Mouse (Mus musculus): ENCODE data around the gene B4galt7.
"Not testable (repeated sequence)": the region's sequence is repeated elsewhere in the genome, so short reads cannot be mapped to it uniquely, and the experiment has no call there.

Gene B4galt7

DNA sequence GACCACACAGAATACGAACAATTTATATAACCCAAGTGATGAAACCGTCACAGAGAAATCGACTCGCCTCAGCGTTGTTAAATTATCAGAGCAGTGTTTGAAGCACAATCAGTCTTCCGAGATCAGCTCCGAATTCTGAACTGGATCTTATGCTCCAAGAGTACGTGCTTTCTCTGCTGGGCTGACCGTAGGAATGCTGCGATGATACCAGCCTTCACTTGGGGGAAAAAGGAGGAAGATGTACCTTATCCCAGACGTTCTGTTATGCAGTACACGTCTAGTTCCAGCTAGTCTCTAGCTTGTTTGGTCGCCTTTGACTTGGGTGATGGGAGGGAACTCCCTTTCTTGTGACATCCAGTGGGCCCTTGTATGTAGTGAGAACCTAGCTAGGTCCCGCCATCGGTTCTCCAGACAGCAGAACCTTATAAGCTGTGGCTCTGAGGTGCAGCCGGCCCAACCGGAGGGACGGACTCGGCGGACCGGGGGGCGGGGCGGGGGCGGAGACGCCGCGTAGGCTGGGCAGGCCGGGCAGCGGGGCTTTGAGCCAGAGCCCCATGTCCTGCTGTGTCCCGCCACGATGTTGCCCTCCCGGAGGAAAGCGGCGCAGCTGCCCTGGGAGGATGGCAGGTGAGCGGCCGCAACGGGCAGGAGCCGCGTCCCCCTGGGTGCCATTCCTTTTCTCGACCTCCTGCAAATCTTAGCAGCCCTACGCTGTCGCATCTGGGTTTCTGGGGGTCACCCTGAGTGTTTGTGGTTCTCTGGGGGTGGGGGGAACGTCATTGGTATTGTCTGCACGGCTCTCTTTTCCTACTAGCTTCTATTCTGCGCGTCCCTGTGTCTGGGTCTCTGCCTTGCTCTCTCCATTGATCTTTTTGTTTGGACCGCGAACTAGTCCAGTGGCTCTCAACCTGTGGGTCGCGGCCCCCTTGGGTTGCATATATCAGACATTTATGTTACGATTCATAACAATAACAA, at the start of gene B4galt7:
B4galt7 (plus strand) TSS at position 331 of the 975 bp plus-strand sequence.
- CTCF ChIA-PET = interaction anchor here in 3 of 4 experiments (0.9 to 2.8 kb wide), 6 partner anchors 11 to 127 kb away, joined by 3 to 15 read pairs (median 3); partner anchors contain the start of genes Ddx46 (in 1 of the 3) and Pcbd2 (in 1 of the 3)
- POLR2A ChIA-PET = interaction anchor here in 3 of 4 experiments (0.7 to 3.3 kb wide), 21 partner anchors 8 to 324 kb away, joined by 3 to 16 read pairs (median 4); partner anchors contain the start of genes Caml (in 3 of the 3), B230219D22Rik (in 2 of the 3) and Fam193b (in 1 of the 3)

DNA sequence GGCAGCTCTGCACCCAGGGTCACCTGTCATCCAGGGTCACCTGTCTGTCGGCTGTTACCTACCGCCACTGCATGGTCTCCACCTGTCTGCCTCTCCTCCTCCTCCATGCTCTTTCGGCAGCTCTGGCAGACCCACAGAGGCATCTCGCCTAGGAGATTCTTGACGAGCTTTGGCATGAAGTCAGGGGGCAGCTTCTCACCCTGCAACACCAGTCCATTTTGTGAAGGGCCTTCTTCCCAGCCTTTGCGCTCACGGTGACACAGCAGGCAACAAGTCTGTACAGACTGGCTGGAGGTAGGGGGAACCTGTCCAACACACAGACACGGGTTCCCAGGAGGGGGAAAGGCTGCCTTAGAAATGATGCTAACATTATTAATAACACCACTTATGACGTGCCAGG, 43.8 kb upstream of the B4galt7 start:
- CTCF ChIA-PET = interaction anchor here in 2 of 4 experiments (0.6 to 1.0 kb wide), 3 partner anchors 20 to 79 kb away, joined by 3 to 4 read pairs (median 3); partner anchors contain the start of gene Ddx41 (in 1 of the 2)
- POLR2A ChIA-PET = interaction anchor here in 3 of 4 experiments (0.8 to 1.8 kb wide), 6 partner anchors 20 to 182 kb away, joined by 3 to 4 read pairs (median 3); partner anchors contain the start of genes B4galt7 (in 1 of the 3) and Ddx41 (in 1 of the 3)

DNA sequence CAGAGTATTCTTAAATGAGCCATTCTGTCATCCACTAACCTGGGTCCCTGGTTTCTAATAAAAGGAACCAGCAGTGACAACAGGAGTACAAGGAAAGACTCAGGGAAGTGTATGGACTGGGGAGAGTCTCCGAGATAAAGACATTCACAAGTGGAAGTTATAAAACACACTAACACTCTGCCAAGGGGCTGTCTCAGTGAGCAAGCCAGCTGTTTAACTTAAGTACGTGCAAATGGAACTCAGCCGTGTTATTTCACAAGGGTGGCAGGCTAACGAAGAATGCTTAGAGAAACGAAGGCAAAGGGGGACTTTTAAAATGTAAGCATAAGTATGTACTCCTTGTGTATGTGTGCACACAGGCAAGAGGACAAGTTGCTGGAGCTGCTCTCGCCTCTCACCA, 42.2 kb upstream of the B4galt7 start:
- CTCF ChIA-PET = interaction anchor here in 3 of 4 experiments (0.6 kb wide), 3 partner anchors 15 to 106 kb away, joined by 3 to 11 read pairs (median 3); no protein-coding TSS in a partner anchor
- POLR2A ChIA-PET = interaction anchor here in 2 of 4 experiments (0.7 to 0.9 kb wide), 3 partner anchors 9 to 453 kb away, joined by 3 read pairs; partner anchors contain the start of gene Tmed9 (in 1 of the 2)

DNA sequence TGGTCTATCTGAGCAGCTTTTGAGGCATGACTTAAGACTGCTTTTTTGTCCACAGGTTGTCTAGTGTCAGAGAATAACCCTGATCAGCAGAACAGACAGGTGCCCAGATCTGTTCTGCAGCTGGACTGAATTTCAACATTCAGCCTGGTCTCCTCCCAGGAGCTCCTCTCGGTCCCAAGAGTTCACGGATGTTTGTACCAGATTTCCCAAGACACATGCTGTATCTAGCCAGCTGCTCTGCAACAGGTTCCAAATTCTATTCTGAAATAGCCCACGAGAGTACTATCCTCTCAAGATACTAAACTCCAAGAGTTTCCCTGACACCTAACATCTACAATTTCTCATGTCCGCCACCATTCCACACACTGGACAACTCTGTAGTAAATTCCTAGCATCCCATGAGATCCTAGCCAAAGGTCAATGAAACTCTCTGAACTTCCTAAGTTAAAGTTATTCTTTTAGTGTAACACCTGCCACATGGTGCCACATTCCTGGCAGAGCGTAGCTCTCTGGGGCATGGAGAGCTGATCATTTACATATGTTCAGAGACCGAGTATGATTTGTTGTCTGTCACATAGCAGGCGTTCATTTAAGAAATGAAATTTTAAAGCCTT, 36.3 kb upstream of the B4galt7 start:
- POLR2A ChIA-PET = interaction anchor here in 2 of 4 experiments (1.1 to 1.6 kb wide), 6 partner anchors 9 to 36 kb away, joined by 3 to 4 read pairs (median 3); partner anchors contain the start of gene B4galt7 (in 1 of the 2)
- CTCF ChIA-PET = interaction anchor here in 1 of 4 experiments (0.6 kb wide), 1 partner anchor 9 kb away, joined by 3 read pairs; no protein-coding TSS in a partner anchor

DNA sequence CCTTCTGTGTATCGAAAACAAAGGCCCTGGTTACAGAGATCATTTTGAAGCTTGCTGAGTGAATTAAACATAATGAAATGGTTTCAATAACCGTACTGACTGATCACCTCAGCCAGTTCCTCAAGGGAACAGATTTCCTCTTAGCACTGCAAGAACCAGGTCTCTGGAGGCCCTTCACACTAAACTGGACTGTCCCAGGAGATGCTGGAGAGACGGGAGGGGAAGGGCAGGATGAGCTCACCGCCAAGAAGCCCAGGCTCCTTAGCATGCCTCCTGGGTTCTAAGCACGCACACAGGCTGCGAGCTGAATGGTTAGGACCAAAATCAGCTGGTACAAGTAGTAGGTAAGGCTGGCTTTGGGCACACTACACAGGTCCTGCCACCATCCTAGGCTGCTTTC, 32.7 kb upstream of the B4galt7 start:
- POLR2A ChIA-PET = interaction anchor here in 2 of 4 experiments (1.1 to 2.4 kb wide), 5 partner anchors 9 to 44 kb away, joined by 3 to 7 read pairs (median 5); partner anchors contain the start of gene Ddx41 (in 1 of the 2)
- CTCF ChIA-PET = no interaction called here

DNA sequence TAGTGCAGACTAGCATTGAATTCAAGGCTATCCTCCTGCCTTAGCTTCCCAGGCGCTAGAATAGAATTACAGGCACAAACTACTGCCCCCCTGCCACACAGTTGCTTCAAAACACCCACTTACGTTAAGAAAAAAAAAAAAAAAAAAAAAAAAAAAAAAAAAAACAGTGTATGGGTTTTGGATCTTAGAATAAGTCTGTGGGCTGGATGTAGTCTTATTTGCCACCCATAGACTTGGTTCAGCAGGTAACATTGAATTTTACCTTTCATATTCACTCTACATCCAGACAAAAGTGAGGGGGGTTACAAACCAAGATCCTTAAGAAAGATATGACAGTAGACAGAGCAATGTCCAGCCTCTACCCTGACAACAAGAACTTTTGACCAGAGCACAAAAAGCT, 31.7 kb upstream of the B4galt7 start:
- ChIA-PET POLR2A (interaction anchor here in 2 of 4 experiments (1.0 to 2.4 kb wide), 5 partner anchors 19 to 45 kb away, joined by 3 to 7 read pairs (median 3); no protein-coding TSS in a partner anchor), CTCF (interaction anchor here in 1 of 4 experiments (0.6 kb wide), 1 partner anchor 539 kb away, joined by 3 read pairs; no protein-coding TSS in a partner anchor)

DNA sequence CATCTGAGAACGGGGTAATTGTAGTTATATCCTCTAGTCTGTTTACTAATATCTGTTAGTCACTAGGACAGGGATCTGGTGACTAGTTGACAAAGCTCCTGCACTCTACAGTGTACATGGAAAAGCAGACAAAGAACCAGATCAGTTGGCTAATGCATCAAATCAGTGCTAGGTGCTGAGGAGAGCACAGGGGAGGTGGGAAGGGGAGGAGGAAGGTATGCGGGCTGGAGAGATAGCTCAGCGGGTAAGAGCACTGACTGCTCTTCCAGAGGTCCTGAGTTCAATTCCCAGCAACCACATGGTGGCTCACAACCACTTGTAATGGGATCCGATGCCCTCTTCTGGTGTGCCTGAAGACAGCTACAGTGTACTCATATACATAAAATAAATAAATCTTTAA, 31.2 kb upstream of the B4galt7 start:
- ChIA-PET CTCF (interaction anchor here in 2 of 4 experiments (0.5 to 0.6 kb wide), 2 partner anchors 218 to 921 kb away, joined by 3 to 5 read pairs; no protein-coding TSS in a partner anchor), POLR2A (interaction anchor here in 2 of 4 experiments (1.0 to 2.4 kb wide), 4 partner anchors 19 to 25 kb away, joined by 3 to 7 read pairs (median 4); no protein-coding TSS in a partner anchor)

DNA sequence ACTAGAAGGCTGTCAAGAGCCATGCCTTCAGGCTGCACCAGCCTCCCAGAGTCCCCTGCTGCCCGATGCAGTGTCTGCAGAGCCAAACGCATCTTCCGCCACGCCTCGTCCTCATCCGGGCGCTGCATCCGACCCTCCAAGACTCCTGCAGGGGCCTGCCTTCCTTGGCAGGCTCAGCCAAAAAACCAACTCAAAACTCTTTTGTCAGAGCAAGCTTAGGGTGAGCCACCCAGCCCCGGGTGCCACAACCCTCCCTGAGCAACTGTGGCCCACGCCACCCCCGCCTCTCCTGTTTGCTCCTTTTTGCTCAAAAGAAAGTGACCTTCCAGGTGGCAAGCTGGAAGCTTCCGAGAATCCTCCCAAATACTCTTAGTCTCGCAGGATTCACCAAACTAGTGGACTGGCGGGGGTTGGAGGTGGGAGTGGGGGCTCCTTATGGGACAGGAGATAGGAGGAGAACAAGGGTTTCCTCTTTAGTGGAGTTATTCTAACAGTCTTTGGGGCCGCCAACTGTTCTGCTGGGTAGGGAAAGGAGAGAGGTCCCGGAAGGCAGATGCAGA, 29.9 kb upstream of the B4galt7 start:
- POLR2A ChIA-PET = interaction anchor here in 3 of 4 experiments (0.6 to 2.0 kb wide), 22 partner anchors 8 to 374 kb away, joined by 3 to 14 read pairs (median 4); partner anchors contain the start of genes Caml (in 2 of the 3), B4galt7 (in 1 of the 3), Ddx41 (in 1 of the 3) and Grk6 (in 1 of the 3)
- CTCF ChIA-PET = interaction anchor here (0.6 to 1.2 kb wide), 4 partner anchors 33 to 258 kb away, joined by 3 to 6 read pairs (median 4); partner anchors contain the start of gene Ddx41 (in 2 of the 4)

DNA sequence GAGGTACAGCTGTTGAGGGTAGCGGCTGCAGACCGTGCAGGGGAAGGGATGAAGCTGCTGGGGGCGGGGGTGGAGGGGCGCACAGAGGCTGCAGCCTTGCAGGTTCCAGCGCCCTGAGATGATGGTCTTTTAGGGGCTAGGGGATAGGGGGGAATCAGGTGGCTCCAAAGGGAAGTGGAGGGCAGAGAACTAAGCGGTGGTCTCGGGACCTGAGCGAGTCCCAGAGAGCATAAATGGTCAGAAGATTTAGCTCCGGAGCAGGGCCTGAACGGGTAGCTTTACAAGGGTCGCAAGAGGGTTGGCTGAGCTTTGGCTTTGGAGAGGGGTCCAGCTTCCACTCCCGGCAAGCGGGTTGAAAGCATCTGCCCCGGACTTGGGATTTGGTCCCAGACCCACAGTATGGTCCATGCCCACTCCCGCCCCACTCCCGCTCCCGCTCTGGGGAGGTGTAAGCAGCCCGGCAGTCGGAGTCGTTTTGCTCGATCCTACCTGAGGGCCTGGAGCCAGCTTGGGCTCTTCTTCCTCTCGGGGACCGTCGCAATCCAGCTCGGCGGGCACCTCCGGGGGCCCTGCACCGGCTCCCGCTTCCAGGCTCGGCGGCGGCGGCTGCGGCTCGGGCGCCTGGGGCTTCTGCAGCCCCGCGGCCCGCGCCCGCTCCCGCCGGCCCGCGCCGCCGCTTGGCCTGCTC, 29.3 kb upstream of the B4galt7 start:
- ChIA-PET POLR2A (interaction anchor here in 3 of 4 experiments (0.6 to 2.0 kb wide), 26 partner anchors 9 to 374 kb away, joined by 3 to 14 read pairs (median 4); partner anchors contain the start of genes Caml (in 2 of the 3), B230219D22Rik (in 1 of the 3), B4galt7 (in 1 of the 3) and Ddx41 (in 1 of the 3)), CTCF (interaction anchor here (0.5 to 1.2 kb wide), 5 partner anchors 34 to 706 kb away, joined by 3 to 6 read pairs (median 3); partner anchors contain the start of gene Ddx41 (in 2 of the 4))

DNA sequence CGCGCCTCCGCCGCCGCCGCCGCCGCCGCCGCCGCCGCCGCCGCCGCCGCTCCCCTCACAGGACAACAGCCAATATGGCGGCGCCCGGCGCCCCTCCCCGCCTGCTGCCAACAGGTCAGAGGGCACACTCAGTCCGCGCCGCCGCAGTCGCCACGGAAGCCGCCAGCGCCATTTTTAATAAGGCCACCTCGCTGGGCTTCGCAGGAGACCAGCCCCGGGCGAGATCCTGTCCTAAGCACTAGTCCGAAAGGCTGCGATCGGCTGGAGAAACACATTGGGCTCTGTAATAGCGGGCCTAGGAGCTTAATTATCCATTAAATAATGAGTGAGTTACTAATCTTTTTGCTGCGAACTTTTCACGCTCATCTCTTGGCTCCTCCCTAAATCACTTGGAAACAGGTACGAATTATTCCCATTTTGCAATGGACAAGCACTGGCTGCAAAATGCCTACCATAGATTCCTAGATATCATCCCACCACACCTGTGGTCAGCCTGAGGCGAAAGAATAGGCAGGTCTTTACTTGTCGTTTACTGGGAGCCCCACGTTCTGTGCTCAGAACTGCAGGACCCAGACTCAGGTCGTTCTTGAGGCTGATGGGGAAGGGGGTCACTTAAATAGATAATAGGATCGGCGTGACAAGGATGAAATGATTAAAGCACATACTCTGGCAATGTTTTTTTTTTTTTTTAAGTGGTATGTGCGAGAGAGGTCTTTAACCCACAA, 28.5 kb upstream of the B4galt7 start, which contains the start of gene Fam193b:
Fam193b (minus strand) TSS at position 94 of the 725 bp plus-strand sequence.
- ChIA-PET CTCF (interaction anchor here (0.5 to 1.2 kb wide), 5 partner anchors 35 to 705 kb away, joined by 3 to 6 read pairs (median 3); partner anchors contain the start of gene Ddx41 (in 2 of the 4)), POLR2A (interaction anchor here in 3 of 4 experiments (0.8 to 2.0 kb wide), 21 partner anchors 9 to 122 kb away, joined by 3 to 14 read pairs (median 4); partner anchors contain the start of genes Caml (in 2 of the 3), B230219D22Rik (in 1 of the 3), B4galt7 (in 1 of the 3) and Ddx41 (in 1 of the 3))

DNA sequence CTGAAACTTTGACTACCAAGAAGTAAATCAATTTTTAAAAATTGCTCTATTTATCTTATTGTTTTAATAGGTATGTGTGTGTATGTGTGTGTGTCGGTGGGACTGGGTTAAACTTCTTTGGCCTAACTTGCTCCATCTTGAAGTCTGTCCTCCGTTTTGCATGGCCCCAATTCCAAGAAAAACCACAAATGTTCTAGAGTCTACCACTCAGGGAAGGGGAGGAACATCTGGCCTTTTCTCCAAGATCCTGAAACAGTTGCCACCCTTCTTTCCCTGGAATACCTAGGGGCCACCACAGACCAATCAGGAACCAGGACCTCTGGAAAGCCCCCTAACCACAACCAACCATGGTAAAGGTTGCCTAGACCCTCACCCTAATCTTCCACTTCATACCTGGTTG, 27.7 kb upstream of the B4galt7 start:
- CTCF ChIA-PET = interaction anchor here in 2 of 4 experiments (0.6 to 0.7 kb wide), 4 partner anchors 8 to 251 kb away, joined by 3 to 6 read pairs (median 4); partner anchors contain the start of gene Prelid1 (in 1 of the 2)

DNA sequence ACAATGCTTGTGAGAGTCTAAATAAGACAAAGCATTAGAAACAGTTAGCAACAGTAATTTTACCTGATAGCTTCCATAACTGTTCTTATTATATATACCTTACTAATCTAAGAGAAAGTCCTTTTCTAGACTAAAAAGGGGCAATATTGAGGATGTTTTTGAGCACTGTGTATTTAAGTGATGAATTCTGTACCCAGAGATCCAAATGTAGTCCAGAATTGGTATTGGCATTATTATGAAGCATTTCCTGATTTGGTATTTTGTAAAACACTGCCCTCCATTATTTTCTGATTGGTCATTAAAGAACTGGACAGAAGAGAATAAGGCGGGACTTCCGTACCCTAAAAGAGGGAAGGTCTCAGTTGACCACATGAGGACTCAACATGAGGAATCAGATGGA, 26.3 kb upstream of the B4galt7 start, which contains the start of gene Tmed9:
Tmed9 (plus strand) TSS at position 301 of the 400 bp plus-strand sequence.
- CTCF ChIA-PET = interaction anchor here in 1 of 4 experiments (0.6 kb wide), 2 partner anchors 16 to 105 kb away, joined by 6 to 11 read pairs; no protein-coding TSS in a partner anchor
- POLR2A ChIA-PET = interaction anchor here in 3 of 4 experiments (0.8 to 1.3 kb wide), 7 partner anchors 10 to 468 kb away, joined by 3 to 5 read pairs (median 4); partner anchors contain the start of genes B4galt7 (in 1 of the 3) and Zfp346 (in 1 of the 3)

More for the DNA sequence above, 27.7 kb upstream of the B4galt7 start:
- POLR2A ChIA-PET = interaction anchor here in 3 of 4 experiments (0.7 to 1.9 kb wide), 11 partner anchors 9 to 467 kb away, joined by 3 to 7 read pairs (median 3); partner anchors contain the start of gene Zfp346 (in 1 of the 3)

DNA sequence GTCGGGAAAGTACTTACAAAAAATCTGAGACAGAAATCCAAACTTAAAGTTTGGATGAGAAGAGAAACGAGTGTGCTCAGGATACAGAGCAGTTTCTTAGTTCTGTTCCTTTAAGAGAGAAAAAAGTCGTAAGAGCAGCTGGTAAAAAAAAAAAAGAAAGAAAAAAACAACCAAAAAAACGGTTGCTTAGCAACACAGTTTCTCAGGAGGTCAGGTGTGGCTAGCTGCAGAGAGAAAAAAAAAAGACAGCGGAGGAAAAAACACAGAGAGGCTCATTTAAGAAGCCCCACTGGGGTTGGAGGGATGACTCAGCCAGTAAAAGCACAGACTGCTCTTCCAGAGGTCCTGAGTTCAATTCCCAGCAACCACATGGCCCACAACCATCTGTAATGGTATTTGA, 25.4 kb upstream of the B4galt7 start:
- POLR2A ChIA-PET = interaction anchor here in 1 of 4 experiments (1.0 to 1.4 kb wide), 2 partner anchors 17 to 26 kb away, joined by 3 to 5 read pairs; no protein-coding TSS in a partner anchor

DNA sequence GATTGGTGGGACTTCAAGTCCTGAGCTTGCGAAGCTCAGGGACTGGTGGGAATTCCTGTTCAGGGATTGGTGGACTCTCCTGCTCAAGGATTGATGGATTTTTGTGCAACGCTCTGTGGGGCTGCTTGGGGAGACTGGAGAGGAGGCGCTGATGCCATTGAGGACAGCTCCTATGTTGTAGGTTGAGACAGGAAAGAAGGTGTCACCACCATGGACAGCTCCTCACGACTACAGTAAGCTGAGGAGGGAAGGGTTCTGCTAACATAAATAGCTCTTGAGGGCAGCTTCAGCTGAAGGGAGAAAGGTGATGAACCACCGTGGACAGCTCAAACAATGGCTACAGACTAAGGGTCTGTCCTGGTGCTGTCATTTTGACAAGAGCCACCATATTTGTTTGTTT, 23.8 kb upstream of the B4galt7 start:
- ChIA-PET CTCF (interaction anchor here (0.5 to 1.2 kb wide), 8 partner anchors 31 to 181 kb away, joined by 3 to 9 read pairs (median 3); partner anchors contain the start of gene Ddx46 (in 1 of the 4)), POLR2A (interaction anchor here (0.6 to 1.8 kb wide), 18 partner anchors 9 to 423 kb away, joined by 3 to 7 read pairs (median 4); partner anchors contain the start of genes B230219D22Rik (in 2 of the 4), Caml (in 2 of the 4), B4galt7 (in 1 of the 4) and Ddx46 (in 1 of the 4))

More for the DNA sequence above, 25.4 kb upstream of the B4galt7 start:
- CTCF ChIA-PET = no interaction called here

DNA sequence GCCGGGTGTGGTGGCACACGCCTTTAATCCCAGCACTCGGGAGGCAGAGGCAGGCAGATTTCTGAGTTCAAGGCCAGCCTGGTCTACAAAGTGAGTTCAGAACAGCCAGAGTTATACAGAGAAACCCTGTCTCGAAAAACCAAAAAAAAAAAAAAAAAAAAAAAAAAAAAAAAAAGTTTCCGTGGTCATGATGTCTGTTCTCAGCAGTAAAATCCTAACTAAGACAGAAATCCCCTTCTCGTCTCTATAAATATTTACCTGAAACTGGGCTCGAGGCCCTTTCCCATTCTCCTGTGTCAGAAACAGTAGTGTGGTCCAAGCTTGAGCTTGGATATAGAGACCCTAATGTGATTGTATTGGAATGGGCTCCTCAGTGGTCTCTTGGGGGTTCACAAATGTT, 22.8 kb upstream of the B4galt7 start:
- POLR2A ChIA-PET = interaction anchor here in 2 of 4 experiments (0.6 to 1.8 kb wide), 3 partner anchors 46 to 162 kb away, joined by 3 to 4 read pairs (median 3); partner anchors contain the start of genes B230219D22Rik (in 1 of the 2) and Caml (in 1 of the 2)
- CTCF ChIA-PET = not testable (repeated sequence)
